11 mouse cellular contexts compared by ENCODE assay signal in genomic region chr5:100090515-100091262, GRCm38 (mm10). TPM values are rescaled to one million over a fixed set of nuclear protein-coding genes. Genes with fewer than 3 reads are reported as not detected.
DNase-seq lines count a peak whose midpoint lies in the region; ATAC-seq and TF ChIP-seq lines count a peak whose summit lies in the region.
"Had no signal": no experiment of that assay in that cellular context is flagged by ENCODE, and none has a peak within 500 bp of the region (broad histone marks: within the 10 kb centered on the region; RNA-seq: fewer than 3 reads in every experiment).

No protein-coding gene starts in this region.

- H3K9ac ChIP-seq in heart, embryonic 16.5 days (ENCODE audit: low read length), result no peak overlapping the region
- no peak overlapping the region for H3K9ac ChIP-seq in stomach, embryonic 14.5 days (replicated peaks; ENCODE audit: low read depth, low read length)
- no peak overlapping the region for H3K9ac ChIP-seq in stomach, postnatal 0 days (ENCODE audit: low read length)
- no peak overlapping the region for H3K9ac ChIP-seq in limb, embryonic 14.5 days (ENCODE audit: low read depth, low read length, severe bottlenecking)
- H3K9ac ChIP-seq: embryonic facial prominence, embryonic 15.5 days; intestine, embryonic 15.5 days had no signal

- no peak for ATAC-seq in heart, embryonic 16.5 days (replicated peaks; ENCODE audit: extremely low read depth, insufficient read depth, low FRiP score)
- ATAC-seq in stomach, embryonic 14.5 days (ENCODE audit: insufficient number of reproducible peaks, insufficient read depth, low FRiP score, low read depth), result no peak
- no peak for ATAC-seq in stomach, postnatal 0 days (ENCODE audit: low FRiP score, low TSS enrichment)
- no peak for ATAC-seq in limb, embryonic 14.5 days (ENCODE audit: low FRiP score, low read depth)
- ATAC-seq in activated CD4-positive, CD25-positive, alpha-beta regulatory T cell, adult 4 months, result no peak

- peaks cover 4% of the 10 kb centered on the region; the same call in 1 of the 2 replicates for H3K9me3 ChIP-seq in heart, embryonic 16.5 days (replicated peaks; ENCODE audit: control insufficient read depth, low read length)
- H3K9me3 ChIP-seq in stomach, embryonic 14.5 days (ENCODE audit: control insufficient read depth, low read depth, low read length), result no peaks in the 10 kb centered on the region
- no peaks in the 10 kb centered on the region for H3K9me3 ChIP-seq in stomach, postnatal 0 days (ENCODE audit: control insufficient read depth, low read length)
- no peaks in the 10 kb centered on the region for H3K9me3 ChIP-seq in limb, embryonic 14.5 days (ENCODE audit: control insufficient read depth, low read length)
- H3K9me3 ChIP-seq: embryonic facial prominence, embryonic 15.5 days; intestine, embryonic 15.5 days had no signal

- H3K27me3 ChIP-seq in heart, embryonic 16.5 days (ENCODE audit: control insufficient read depth, insufficient read depth, low read length), result no peaks in the 10 kb centered on the region
- H3K27me3 ChIP-seq in stomach, embryonic 14.5 days (ENCODE audit: control insufficient read depth, insufficient read depth, low read length), result no peaks in the 10 kb centered on the region
- no peaks in the 10 kb centered on the region for H3K27me3 ChIP-seq in stomach, postnatal 0 days (ENCODE audit: control insufficient read depth, insufficient read depth, low read length)
- H3K27me3 ChIP-seq in limb, embryonic 14.5 days (ENCODE audit: control insufficient read depth, insufficient read depth, low read length), result no peaks in the 10 kb centered on the region
- H3K27me3 ChIP-seq: embryonic facial prominence, embryonic 15.5 days; intestine, embryonic 15.5 days had no signal

- DNase-seq in heart, postnatal 25 days (ENCODE audit: low spot score), result no peak
- DNase-seq in stomach, postnatal 0 days (ENCODE audit: low spot score), result no peak
- DNase-seq in limb, embryonic 14.5 days (ENCODE audit: low spot score), result no peak
- DNase-seq in kidney, postnatal 4 days, result no peak
- no peak for DNase-seq in right cerebral cortex, postnatal 25 days
- DNase-seq: gastrocnemius, postnatal 25 days had no signal

- 31% methylated on average over 12 of the region's 12 CpGs for WGBS in heart, embryonic 16.5 days
- WGBS in stomach, embryonic 14.5 days, result 29% methylated on average over 12 of the region's 12 CpGs
- WGBS in stomach, postnatal 0 days, result 29% methylated on average over 12 of the region's 12 CpGs
- 23% methylated on average over 12 of the region's 12 CpGs for WGBS in limb, embryonic 14.5 days

- H3K4me3 ChIP-seq in heart, embryonic 16.5 days (ENCODE audit: low read length), result no peak overlapping the region
- H3K4me3 ChIP-seq in stomach, embryonic 14.5 days (ENCODE audit: low read depth, low read length), result no peak overlapping the region
- H3K4me3 ChIP-seq in stomach, postnatal 0 days (ENCODE audit: low read depth, low read length), result no peak overlapping the region
- no peak overlapping the region for H3K4me3 ChIP-seq in limb, embryonic 14.5 days (replicated peaks; ENCODE audit: low read length)
- H3K4me3 ChIP-seq: embryonic facial prominence, embryonic 15.5 days; intestine, embryonic 15.5 days had no signal

- TF ChIP-seq CTCF in stomach, postnatal 0 days (IDR thresholded peaks at IDR 0.05; ENCODE audit: low read depth), result no peak

- no peak for TF ChIP-seq POLR2A in limb, embryonic 14.5 days (IDR thresholded peaks at IDR 0.05; ENCODE audit: borderline replicate concordance, extremely low read depth, insufficient read depth, insufficient read length)

- no peak overlapping the region for H3K27ac ChIP-seq in heart, embryonic 16.5 days (ENCODE audit: low read length)
- H3K27ac ChIP-seq in stomach, embryonic 14.5 days (ENCODE audit: low read length), result no peak overlapping the region
- no peak overlapping the region for H3K27ac ChIP-seq in stomach, postnatal 0 days (replicated peaks)
- no peak overlapping the region for H3K27ac ChIP-seq in limb, embryonic 14.5 days (replicated peaks; ENCODE audit: low read depth, low read length)
- H3K27ac ChIP-seq: embryonic facial prominence, embryonic 15.5 days; intestine, embryonic 15.5 days had no signal

- intact Hi-C loops in heart, postnatal 25 days (cut with DNase I), result no loop called here

- H3K36me3 ChIP-seq in heart, embryonic 16.5 days (ENCODE audit: control insufficient read depth, insufficient read depth), result no peaks in the 10 kb centered on the region
- no peaks in the 10 kb centered on the region for H3K36me3 ChIP-seq in stomach, embryonic 14.5 days (ENCODE audit: control insufficient read depth, insufficient read depth, low read length)
- H3K36me3 ChIP-seq in stomach, postnatal 0 days (ENCODE audit: control insufficient read depth, insufficient read depth, low read length), result no peaks in the 10 kb centered on the region
- no peaks in the 10 kb centered on the region for H3K36me3 ChIP-seq in limb, embryonic 14.5 days (ENCODE audit: control insufficient read depth, insufficient read depth, low read length)
- H3K36me3 ChIP-seq: embryonic facial prominence, embryonic 15.5 days; intestine, embryonic 15.5 days had no signal

- peaks cover 7% of the 10 kb centered on the region for H3K4me1 ChIP-seq in heart, embryonic 16.5 days (ENCODE audit: control insufficient read depth, insufficient read depth, low read length)
- peaks cover 12% of the 10 kb centered on the region; the same call in 1 of the 2 replicates for H3K4me1 ChIP-seq in stomach, embryonic 14.5 days (ENCODE audit: control insufficient read depth, insufficient read depth, low read length)
- no peaks in the 10 kb centered on the region for H3K4me1 ChIP-seq in stomach, postnatal 0 days (replicated peaks; ENCODE audit: control insufficient read depth, insufficient read depth)
- H3K4me1 ChIP-seq in limb, embryonic 14.5 days (ENCODE audit: control insufficient read depth, insufficient read depth, low read length), result peaks cover 13% of the 10 kb centered on the region

- TF ChIP-seq EP300 in stomach, postnatal 0 days (optimal IDR thresholded peaks at IDR 0.05), result no peak

- H3K4me2 ChIP-seq in heart, embryonic 16.5 days (ENCODE audit: low read depth, low read length), result peak overlapping the region; percentile 33
- peak overlapping the region; percentile 17; the same call in 1 of the 2 replicates for H3K4me2 ChIP-seq in stomach, embryonic 14.5 days (replicated peaks; ENCODE audit: low read depth, low read length)
- H3K4me2 ChIP-seq in stomach, postnatal 0 days (replicated peaks; ENCODE audit: low read depth), result no peak overlapping the region
- H3K4me2 ChIP-seq in limb, embryonic 14.5 days (replicated peaks; ENCODE audit: low read depth, low read length, severe bottlenecking), result peak overlapping the region; percentile 43; the same call in 1 of the 2 replicates

RNA-seq across cellular contexts. Expression of gene Enoph1, which starts 50.9 kb away (rescaled TPM):
- 28.2 and 29.5 TPM in 2 replicates for polyA plus RNA-seq in heart, embryonic 16.5 days (2015; fragmentation: Nextera tagmentation; extraction: Ambion mirVana)
- total RNA-seq in heart, postnatal 25 days (2021), result 1 to 10 TPM; 7.3 to 8.4 TPM
- 39.4 and 45.4 TPM in 2 replicates for polyA plus RNA-seq in stomach, embryonic 14.5 days (2014; fragmentation: Nextera tagmentation; extraction: Ambion mirVana)
- 23.4 and 23.5 TPM in 2 replicates for polyA plus RNA-seq in stomach, postnatal 0 days (2015; fragmentation: Nextera tagmentation; extraction: Ambion mirVana)
- 50.5 and 52.1 TPM in 2 replicates for polyA plus RNA-seq in limb, embryonic 14.5 days (2012; rRNA removed)
- polyA plus RNA-seq in limb, embryonic 14.5 days (2014; fragmentation: Nextera tagmentation; extraction: Ambion mirVana), result 39.1 and 42.8 TPM in 2 replicates
- polyA plus RNA-seq in activated CD4-positive, CD25-positive, alpha-beta regulatory T cell, adult 4 months (2017; shearing (Covaris generic)), result 10 to 100 TPM; 31.5 to 33.1 TPM

RNA-seq across cellular contexts. Expression of gene Hnrnpdl, which starts 51.2 kb away (rescaled TPM):
- 80.8 and 86.0 TPM in 2 replicates for polyA plus RNA-seq in heart, embryonic 16.5 days (2015; fragmentation: Nextera tagmentation; extraction: Ambion mirVana)
- total RNA-seq in heart, postnatal 25 days (2021), result 10 to 100 TPM; 53.1 to 63.5 TPM
- 200 and 207 TPM in 2 replicates for polyA plus RNA-seq in stomach, embryonic 14.5 days (2014; fragmentation: Nextera tagmentation; extraction: Ambion mirVana)
- 58.8 and 58.9 TPM in 2 replicates for polyA plus RNA-seq in stomach, postnatal 0 days (2015; fragmentation: Nextera tagmentation; extraction: Ambion mirVana)
- polyA plus RNA-seq in limb, embryonic 14.5 days (2012; rRNA removed), result 420 and 454 TPM in 2 replicates
- polyA plus RNA-seq in limb, embryonic 14.5 days (2014; fragmentation: Nextera tagmentation; extraction: Ambion mirVana), result 184 and 200 TPM in 2 replicates
- 100 to 1,000 TPM; 105 to 110 TPM for polyA plus RNA-seq in activated CD4-positive, CD25-positive, alpha-beta regulatory T cell, adult 4 months (2017; shearing (Covaris generic))
